Mouse (Mus musculus): Measurements from ENCODE around the gene Rbpjl.

Gene Rbpjl

DNA sequence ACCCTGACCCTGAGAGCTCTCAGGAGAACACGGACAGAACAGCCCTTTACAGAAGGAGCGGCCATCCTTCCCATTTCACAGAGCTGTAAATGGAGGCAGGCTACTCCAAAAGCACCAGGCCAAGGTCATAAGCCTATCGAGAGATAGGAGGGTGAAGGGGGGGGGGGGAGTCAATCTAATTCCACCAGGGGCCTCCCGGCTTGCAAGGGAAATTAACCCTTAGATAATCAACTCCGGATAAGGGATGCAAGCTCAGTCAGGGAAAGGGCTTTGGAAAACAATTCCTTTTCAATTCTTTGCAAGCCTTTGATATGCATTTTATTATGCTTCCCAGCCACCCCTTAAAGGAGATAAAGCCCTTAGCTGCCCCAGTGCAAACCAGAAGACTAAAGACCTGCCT lies 25.5 kb downstream of the Rbpjl start:
- DNase-seq (ENCODE audit: low spot score in 2 of 2): no peak

DNA sequence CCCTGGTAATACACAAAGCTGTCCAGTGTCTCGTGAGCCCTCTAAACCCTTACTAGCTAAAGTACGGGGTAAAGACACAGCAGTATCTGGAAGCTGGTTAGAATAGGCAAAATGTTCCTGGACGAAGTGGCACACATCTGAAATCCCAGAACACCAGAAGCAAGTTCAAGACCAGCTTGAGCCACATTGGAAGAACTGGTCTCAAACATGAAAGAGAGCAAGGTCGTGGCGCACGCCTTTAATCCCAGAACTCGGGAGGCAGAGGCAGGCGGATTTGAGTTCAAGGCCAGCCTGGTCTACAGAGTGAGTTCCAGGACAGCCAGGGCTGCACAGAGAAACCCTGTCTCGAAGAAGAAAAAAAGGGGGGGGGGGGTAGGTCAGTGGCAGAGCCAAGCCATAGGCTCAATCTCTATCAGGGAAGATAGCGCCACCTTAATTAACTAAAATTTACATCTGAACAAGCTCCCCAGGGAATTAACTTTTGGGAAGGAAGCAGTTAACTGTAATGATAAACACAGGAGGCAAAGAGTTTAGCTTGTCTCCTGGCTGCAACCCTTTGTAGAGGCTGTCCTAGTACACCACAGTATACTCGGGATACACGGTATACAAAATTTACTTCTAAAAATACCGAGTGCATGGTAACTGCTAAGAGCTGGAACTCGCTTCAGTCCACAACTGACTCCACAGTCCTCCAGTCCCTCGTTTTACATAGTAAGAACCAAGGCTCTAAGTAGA lies 27.1 kb downstream of the Rbpjl start:
- no peak for DNase-seq (ENCODE audit: low spot score in 2 of 2)

DNA sequence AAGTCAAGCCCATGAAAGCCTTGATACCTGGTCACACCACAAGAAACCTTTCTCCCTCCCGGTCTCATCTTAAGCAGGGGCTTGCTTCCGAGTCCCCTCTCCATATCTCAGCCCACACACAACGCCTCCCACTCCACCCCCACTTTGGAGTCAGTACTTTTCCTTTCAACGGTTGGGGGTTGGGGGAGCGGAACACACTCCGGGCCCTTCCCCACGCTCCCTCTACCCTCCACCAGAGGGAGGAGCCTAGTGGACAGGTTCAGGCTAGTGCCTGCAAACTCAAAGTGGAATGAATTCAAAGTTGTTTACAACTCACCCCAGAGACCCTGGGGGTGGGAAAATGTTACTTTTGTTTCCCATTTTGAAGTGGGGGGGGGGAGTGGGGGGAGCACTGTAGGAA lies 27.8 kb downstream of the Rbpjl start:
- DNase-seq (ENCODE audit: low spot score in 2 of 2): no peak

GRCm38 (mm10) chr2:164431676-164432465 lies 28.9 kb downstream of the Rbpjl start:
- no peak for DNase-seq (ENCODE audit: low spot score in 2 of 2)

GRCm38 (mm10) chr2:164432541-164433191 lies 29.7 kb downstream of the Rbpjl start:
- no peak for DNase-seq (ENCODE audit: low spot score in 2 of 2)

DNA sequence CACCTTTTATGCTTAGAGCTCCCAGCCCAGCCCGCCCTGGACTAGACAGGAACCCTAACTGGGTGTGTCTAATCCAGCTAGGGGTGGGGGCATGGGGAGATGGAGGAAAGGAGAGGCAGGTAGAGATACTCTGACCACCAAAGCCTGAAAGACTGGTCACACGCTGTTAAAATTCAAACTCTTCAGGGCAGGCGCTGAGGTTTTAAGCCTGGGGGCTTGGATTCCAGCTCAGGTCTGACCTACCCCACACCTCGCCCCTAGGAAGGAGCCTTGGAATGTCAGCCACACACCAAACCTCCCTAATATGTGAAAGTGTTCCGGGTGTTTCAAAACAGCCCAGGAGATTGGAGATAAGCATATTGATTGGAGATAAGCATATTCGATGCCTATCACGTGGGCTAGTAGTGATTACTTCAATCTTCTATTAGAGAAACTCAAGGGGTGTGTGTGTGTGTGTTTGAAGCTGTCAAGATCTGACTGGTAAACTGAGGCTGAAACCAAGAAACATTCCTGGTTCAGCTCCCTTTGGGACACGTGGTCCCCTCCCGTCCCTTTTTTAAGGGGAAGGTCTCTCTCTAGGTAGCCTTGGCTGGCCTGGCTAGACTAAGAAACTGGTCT lies 30.4 kb downstream of the Rbpjl start:
- no peak for DNase-seq (ENCODE audit: low spot score in 2 of 2)

- DNase-seq (ENCODE audit: low spot score in 2 of 2): no peak
These were observed 31.7 kb downstream of the Rbpjl start for GRCm38 (mm10) chr2:164434681-164435080.

DNA sequence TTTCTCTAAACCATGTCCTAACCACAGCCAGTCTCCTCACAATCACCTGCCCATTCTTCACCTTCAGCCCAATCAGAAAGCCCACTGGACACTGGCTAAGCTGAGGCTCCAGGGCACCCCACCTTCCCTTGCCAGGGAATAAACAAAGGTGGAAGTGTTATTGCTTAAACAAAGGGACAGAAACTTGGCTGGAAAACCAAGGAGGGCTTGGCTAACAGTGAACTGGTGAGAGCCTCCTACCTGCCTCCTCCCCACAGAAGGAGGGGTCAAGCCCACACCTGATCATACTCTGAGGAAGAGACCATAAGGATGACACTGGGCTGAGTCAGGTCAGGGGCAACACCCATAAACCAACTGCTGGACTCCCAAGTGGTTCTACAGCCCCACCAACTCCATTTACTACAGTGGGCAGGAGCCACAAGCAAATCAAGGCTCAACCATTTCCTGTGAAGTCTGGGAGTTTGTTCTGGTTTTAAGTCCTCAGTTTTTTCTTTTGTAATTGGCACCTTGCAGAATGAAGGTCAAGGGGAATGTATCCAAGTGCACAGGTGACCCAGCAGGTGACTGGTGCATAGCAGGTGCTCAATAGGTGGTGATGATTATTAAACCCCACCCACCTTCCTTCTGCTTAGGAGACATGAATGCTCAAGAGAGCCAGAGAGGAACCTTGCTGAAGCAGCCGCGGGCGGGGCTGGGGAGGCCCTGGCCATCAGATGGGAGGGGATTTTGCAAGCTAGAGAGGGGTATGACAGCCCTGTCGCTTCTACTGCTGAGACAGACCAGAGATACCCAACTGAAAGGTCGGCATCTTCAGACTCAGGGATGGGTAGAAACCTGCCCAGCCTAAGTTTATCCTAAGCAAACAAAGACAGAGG lies 32.5 kb downstream of the Rbpjl start:
- DNase-seq (ENCODE audit: low spot score in 2 of 2): no peak

DNA sequence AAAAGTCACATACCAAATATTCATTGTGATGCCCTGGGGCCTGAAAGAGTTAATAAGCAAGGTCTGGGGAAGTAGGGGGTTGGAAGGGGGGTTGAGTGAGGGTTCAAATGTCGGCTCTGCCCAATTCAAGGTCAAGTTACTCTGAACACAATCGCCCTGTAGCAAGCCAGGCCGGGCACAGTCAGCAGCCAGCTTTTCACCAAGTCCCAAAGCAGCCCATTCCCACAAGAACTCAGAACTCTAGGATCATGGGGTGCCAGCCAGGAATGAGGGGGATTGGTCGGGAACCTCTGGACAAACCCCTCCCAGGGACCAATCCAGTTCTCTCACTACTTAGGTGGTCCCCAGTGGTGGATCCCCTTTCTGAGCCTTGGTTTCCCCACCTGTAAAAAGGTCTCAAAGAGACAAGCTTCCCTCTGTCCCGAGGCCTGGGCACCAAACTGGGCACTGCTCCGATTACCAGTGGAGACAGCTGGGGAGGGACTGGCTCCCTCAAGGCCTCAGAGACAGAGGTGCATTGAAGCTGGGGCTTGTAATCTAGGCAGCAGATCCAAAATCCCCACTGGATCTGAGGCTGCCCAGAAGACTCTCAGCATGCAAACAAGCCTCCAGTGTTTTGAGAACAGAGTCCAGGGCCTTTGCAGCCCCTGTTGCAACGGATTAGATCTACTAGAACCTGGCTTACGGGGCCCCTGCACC lies 33.4 kb downstream of the Rbpjl start:
- DNase-seq (ENCODE audit: low spot score in 2 of 2): peak in 1 of 2 experiments; percentile 34

DNA sequence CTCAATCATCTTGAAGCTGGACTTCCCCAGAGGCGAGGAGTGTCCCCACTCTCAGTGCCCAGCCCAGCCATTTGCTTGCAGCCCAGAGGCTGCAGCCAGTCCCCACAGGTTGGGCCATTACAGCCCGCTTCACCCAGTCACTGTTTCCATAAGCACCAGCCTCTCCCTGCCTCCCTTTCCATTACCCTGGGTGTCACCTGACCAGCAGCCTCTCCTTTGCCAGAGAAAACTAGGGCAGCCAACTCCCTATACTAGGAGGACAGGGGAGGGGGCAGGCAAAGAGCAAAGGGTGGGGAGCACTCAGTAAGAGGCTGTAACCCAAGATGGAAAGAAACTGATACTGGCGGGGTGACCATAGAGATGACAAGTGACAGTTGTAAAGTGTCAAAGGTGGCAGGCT lies 34.0 kb downstream of the Rbpjl start:
- DNase-seq (ENCODE audit: low spot score in 2 of 2): no peak

GRCm38 (mm10) chr2:164437710-164438109 lies 34.8 kb downstream of the Rbpjl start:
- no peak for DNase-seq (ENCODE audit: low spot score in 2 of 2)

DNA sequence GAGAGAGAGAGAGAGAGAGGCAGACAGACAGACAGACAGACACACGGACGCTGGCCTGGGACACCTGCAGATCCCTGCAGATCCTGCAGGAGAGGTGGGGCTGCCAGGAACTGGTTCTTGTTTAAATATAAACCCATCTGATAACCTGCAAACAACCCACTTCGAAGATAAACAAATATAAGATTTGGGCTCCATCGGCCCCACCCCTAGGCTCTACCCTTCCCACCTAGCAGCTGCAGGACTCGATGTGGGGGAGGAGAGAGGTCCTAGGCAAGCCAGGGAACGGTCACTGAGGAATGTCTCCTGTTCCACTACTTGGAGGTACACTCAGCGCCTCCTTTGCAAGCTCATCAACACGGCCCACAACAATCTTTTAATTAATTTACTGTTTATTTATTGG lies 35.3 kb downstream of the Rbpjl start:
- DNase-seq (ENCODE audit: low spot score in 2 of 2): no peak

- DNase-seq (ENCODE audit: low spot score in 2 of 2): no peak
These were observed 36.1 kb downstream of the Rbpjl start for GRCm38 (mm10) chr2:164439001-164439421.

DNA sequence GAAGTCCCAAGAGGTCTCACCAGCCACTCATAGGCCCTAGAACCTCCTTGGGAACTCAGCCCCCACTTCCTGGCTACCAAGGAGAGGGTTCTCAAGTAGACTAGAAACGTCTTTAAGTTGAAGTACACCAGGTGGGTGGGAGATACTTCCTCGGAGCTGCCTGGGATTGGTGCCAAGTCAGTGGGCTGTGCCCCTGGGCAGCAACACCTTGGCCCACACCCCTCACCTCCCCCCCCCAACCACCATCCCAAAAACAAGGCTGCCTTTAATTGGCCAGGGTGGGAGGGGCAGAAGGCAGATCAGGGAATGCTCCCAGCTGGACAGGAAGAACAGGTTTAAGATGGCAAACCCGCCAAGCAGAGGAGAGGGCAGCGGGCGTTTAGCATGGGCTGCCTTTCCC lies 37.4 kb downstream of the Rbpjl start:
- no peak for DNase-seq (ENCODE audit: low spot score in 2 of 2)

DNA sequence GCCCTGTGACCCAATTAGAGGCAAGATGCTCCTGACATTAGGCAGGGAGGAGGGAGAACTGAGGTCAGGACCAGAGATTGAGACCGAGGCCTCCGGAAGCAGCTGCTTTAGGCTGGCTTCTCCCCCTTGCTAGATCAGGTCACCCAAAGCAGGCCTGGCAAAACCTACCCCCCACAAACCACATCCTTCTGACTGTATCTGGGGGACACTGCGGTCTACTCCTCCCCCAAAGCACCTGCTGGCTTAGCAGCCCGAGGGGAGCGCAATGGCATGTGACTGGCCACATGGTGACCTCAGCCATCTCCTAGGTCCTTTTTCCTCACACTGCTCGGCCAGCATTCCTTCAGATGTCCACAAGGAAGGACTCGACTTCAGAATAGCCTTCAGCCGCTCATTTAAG lies 38.2 kb downstream of the Rbpjl start:
- DNase-seq (ENCODE audit: low spot score in 2 of 2): no peak

DNA sequence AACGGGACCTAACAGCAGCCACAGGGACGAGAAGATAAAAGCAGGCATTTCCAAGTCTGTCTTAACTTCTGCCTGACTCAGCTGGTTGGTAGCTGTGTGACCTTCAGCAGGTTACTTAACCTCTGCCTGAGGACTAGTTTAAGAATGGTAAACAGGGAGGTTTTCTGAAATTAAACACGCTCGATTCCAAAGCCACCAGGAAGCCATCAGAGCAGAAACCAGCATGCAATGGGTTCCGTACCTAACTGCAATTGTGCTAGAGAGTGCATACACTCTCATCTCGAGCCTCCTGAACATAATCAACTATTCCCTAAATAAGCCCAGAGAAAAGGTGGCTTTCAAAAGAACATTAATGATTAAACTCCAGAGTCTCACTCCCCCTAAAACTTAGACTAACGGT lies 38.8 kb downstream of the Rbpjl start:
- DNase-seq (ENCODE audit: low spot score in 2 of 2): no peak

- DNase-seq (ENCODE audit: low spot score in 2 of 2): no peak
These were observed 39.5 kb downstream of the Rbpjl start for GRCm38 (mm10) chr2:164442315-164443050.

- peak; percentile 48 to 71 for DNase-seq (ENCODE audit: low spot score in 2 of 2)
These were observed 40.1 kb downstream of the Rbpjl start for GRCm38 (mm10) chr2:164443051-164443437.

DNA sequence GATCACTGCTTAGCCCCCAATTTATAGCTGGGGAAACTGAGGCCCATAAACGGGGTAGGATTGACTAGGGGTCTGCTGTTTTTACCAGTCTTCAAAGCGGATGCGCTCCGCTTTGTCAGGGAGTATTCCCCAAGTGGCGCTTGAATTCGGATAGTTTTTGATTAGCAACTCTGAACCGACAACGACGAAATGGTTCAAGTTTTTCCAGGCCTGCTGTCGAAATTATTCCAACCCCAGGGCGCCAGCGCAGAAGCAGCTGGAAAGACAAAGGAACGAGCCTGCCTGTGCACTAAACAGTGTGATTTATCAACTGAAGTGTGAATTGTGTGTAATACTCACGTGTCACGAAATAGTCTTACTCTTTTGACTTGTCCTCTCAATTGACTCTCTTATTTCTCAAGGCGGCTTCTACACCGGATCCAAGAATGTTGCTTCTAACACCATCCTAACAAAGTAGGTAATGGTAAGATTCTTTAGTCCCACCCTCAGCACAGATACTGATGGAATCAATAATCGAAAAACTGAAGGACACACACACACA lies 40.6 kb downstream of the Rbpjl start, which contains the start of gene Sdc4:
Gene Sdc4 (minus strand): TSS at position 428 of the 541 bp plus-strand sequence.
- DNase-seq (ENCODE audit: low spot score in 2 of 2): no peak

DNA sequence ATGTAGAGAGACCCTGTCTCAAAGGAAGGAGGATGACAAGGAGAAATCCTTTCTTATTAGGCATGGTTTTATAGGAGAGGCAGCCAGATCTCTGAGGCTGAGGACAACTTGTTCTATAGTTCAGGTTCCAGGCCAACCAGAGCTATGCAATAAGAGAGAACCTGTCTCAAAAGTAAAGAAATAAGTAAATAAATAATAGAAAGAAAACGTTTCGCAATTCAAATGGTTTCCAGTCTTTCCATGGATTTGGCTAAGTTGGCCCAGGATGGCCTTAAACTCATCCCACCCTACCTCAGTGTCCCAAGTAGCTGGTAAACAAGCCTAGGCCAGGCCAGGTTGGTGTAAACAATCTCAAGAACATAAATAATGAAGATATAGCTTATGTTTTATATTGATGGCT lies 41.8 kb downstream of the Rbpjl start:
- no peak for DNase-seq (ENCODE audit: low spot score in 2 of 2)

All from frontal cortex, postnatal 10 days (tissue).